Mouse (Mus musculus): ENCODE data around the gene Rock2. TPM values are rescaled to one million over a fixed set of nuclear protein-coding genes. Genes with fewer than 3 reads are reported as not detected.

The Rock2 gene
- polyA plus RNA-seq, 1 experiment, result 3.6 TPM

DNA sequence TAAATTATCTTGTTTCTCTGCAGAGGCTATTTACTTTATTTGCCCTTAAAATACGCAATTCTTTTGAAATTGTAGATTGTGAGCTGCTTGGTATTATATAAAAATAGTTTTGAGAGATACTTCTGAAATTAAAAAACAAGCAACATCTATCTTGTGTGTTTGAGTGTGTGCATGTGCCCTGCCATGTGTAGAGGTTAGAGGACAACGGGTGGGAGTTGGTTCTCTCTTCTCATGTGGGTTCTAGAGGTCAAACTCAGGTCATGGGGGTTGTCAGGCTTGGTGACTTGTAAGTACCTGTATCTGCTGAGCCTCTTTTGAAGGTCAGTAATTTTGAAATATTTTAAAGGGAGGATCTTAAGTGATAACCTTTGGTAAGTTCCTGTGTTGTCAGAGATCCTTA is 3.5 kb downstream of the Rock2 start:
- Histone ChIP-seq H3K27ac (ENCODE audit: insufficient read depth, low read depth, low read length) (no peak overlapping the region), H3K27me3 (ENCODE audit: control insufficient read depth, insufficient read depth, low read length) (no peaks in the 10 kb centered on the region), H3K36me3 (ENCODE audit: control insufficient read depth, insufficient read depth, low read length) (no peaks in the 10 kb centered on the region), H3K4me3 (ENCODE audit: low read depth, low read length) (no peak overlapping the region), H3K4me1 (ENCODE audit: control insufficient read depth, insufficient read depth, insufficient read length, low read length) (peaks cover 8% of the 10 kb centered on the region; the same call in 1 of the 2 replicates)
- 57% methylated on average over 2 of the region's 2 CpGs for WGBS
- TF ChIP-seq POLR2A (IDR thresholded peaks at IDR 0.05; ENCODE audit: low read depth, low read length) (no peak), CTCF (IDR thresholded peaks at IDR 0.05; ENCODE audit: extremely low read depth, insufficient read length, insufficient replicate concordance, low read depth, low read length) (no peak)

DNA sequence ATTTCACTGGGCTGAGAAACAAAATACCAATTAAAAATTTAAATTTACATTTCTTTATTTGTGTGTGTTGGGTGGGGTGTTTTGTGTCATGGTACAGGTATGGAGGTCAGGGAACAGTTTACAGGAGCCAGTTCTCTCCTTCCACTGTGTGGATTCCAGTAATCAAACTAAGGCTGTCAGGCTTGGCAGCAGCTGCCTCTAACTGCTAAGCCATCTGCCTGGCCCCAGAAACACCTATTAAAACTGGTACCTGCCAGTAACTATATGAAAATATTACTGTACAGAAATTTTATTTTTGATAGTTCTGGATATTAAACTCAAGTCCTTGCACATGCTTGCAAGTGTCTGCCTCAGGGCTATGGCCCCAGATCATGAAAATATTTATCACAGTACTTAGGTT is 4.1 kb downstream of the Rock2 start:
- no peaks in the 10 kb centered on the region for H3K27me3 ChIP-seq (ENCODE audit: control insufficient read depth, insufficient read depth, low read length)
- H3K4me1 ChIP-seq (ENCODE audit: control insufficient read depth, insufficient read depth, insufficient read length, low read length), result peaks cover 4% of the 10 kb centered on the region; the same call in 1 of the 2 replicates
- no peaks in the 10 kb centered on the region for H3K36me3 ChIP-seq (ENCODE audit: control insufficient read depth, insufficient read depth, low read length)
- H3K27ac ChIP-seq (ENCODE audit: insufficient read depth, low read depth, low read length), result no peak overlapping the region
- H3K4me3 ChIP-seq (ENCODE audit: low read depth, low read length), result no peak overlapping the region
- TF ChIP-seq POLR2A (IDR thresholded peaks at IDR 0.05; ENCODE audit: low read depth, low read length), result no peak
- TF ChIP-seq CTCF (IDR thresholded peaks at IDR 0.05; ENCODE audit: extremely low read depth, insufficient read length, insufficient replicate concordance, low read depth, low read length), result no peak

DNA sequence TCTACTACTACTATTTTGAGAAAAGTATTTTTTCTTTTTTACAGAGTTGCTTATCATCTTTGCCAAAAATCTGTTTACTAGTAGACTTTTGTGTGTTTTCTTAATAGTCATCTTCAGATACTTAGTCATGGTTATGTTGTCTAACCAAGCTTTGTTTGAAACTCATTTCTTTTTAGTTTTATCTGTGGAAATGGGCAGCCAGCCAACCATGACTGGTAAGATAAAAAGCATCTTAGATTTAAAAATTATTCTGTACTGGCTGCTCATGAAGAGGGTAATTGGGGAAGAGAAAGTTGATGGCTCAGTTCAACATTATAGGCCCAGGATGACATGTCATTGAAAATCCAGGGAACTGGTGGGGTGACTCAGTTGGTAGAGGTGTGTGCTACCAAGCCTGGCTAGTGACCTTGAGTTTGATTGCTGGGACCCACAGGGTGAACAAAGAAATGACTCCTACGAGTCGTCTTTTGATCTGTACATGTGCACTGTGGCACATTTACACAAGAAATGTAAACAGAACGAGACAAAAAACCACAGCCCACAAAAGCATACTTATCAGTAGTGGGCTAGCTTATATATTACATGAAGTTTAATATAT is 6.0 kb downstream of the Rock2 start:
- WGBS, result 8% methylated on average over 3 of the region's 3 CpGs
- no peak overlapping the region for H3K27ac ChIP-seq (ENCODE audit: insufficient read depth, low read depth, low read length)

DNA sequence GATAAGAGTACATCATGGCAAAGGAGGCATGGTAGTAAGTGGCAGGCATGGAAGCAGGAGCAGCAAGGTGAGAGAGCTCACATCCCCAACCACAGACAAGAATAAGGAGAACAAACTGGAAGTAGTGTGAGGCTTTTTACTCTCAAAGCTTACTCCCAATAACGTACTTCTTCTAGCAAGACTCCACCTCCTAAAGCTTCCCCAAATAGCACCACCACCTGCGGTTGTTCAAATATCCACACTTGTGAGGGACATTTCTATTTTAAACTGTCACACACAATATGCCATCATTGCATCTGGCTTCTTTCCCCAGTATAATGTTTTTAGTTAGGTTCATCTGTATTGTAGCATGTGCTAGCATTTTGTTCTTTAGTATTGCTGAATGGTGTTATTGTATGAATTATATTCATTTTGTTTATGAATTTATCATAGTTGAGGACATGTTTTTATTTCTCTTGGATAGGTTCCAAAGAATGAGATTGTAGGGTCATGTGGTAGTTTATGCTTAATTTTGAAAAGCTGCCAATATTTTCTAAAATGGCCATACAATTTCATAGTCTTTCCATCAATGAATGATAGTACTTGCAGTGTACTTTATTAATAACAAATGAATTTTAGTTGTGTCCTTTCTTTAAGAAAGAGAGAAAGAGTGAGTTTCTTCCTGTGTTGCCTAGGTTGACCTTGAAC is 9.4 kb downstream of the Rock2 start:
- peaks cover 5% of the 10 kb centered on the region; the same call in 1 of the 2 replicates for H3K4me1 ChIP-seq (ENCODE audit: control insufficient read depth, insufficient read depth, insufficient read length, low read length)
- H3K36me3 ChIP-seq (ENCODE audit: control insufficient read depth, insufficient read depth, low read length), result no peaks in the 10 kb centered on the region
- no peak overlapping the region for H3K27ac ChIP-seq (ENCODE audit: insufficient read depth, low read depth, low read length)
- no peak overlapping the region for H3K4me3 ChIP-seq (ENCODE audit: low read depth, low read length)
- H3K27me3 ChIP-seq (ENCODE audit: control insufficient read depth, insufficient read depth, low read length), result no peaks in the 10 kb centered on the region
- 44% methylated on average over 2 of the region's 2 CpGs for WGBS
- TF ChIP-seq POLR2A (IDR thresholded peaks at IDR 0.05; ENCODE audit: low read depth, low read length) (no peak), CTCF (IDR thresholded peaks at IDR 0.05; ENCODE audit: extremely low read depth, insufficient read length, insufficient replicate concordance, low read depth, low read length) (no peak)

More for the DNA sequence above, 6.0 kb downstream of the Rock2 start:
- TF ChIP-seq POLR2A (IDR thresholded peaks at IDR 0.05; ENCODE audit: low read depth, low read length), result no peak
- no peak for TF ChIP-seq CTCF (IDR thresholded peaks at IDR 0.05; ENCODE audit: extremely low read depth, insufficient read length, insufficient replicate concordance, low read depth, low read length)
- no peaks in the 10 kb centered on the region for H3K36me3 ChIP-seq (ENCODE audit: control insufficient read depth, insufficient read depth, low read length)
- no peak overlapping the region for H3K4me3 ChIP-seq (ENCODE audit: low read depth, low read length)
- no peaks in the 10 kb centered on the region for H3K27me3 ChIP-seq (ENCODE audit: control insufficient read depth, insufficient read depth, low read length)
- H3K4me1 ChIP-seq (ENCODE audit: control insufficient read depth, insufficient read depth, insufficient read length, low read length), result peaks cover 4% of the 10 kb centered on the region; the same call in 1 of the 2 replicates

DNA sequence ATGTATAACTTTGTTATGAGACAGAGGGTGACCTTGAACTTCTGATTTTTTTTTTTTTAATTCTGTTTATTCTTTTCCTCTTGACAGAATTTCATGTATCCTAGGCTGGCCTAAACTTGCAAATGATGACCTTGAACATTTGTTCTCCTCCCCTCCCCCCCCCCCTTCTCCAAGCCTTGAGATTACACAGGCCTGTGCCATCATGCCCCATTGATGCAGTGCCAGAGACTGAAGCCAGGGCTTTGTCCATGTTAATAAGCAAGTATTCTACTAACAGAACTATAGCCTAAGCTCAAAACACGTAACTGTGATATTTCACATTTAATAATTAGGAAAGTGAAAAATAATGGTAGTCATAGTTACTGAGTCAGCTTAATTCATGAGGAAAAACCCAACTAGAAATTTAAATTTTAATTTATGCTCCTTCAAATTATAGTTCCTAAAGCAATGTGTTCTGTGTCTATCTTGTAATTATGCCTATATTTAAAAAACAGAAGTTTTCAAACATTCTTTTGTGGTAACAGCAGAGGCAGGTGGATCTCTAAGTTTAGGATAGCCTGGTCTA is 12.7 kb downstream of the Rock2 start:
- WGBS, result 92% methylated on average over 1 of the region's 1 CpGs
- TF ChIP-seq POLR2A (IDR thresholded peaks at IDR 0.05; ENCODE audit: low read depth, low read length), result no peak
- no peak for TF ChIP-seq CTCF (IDR thresholded peaks at IDR 0.05; ENCODE audit: extremely low read depth, insufficient read length, insufficient replicate concordance, low read depth, low read length)
- Histone ChIP-seq H3K27ac (ENCODE audit: insufficient read depth, low read depth, low read length) (no peak overlapping the region), H3K4me1 (ENCODE audit: control insufficient read depth, insufficient read depth, insufficient read length, low read length) (peaks cover 2% of the 10 kb centered on the region; the same call in 1 of the 2 replicates), H3K4me3 (ENCODE audit: low read depth, low read length) (no peak overlapping the region), H3K27me3 (ENCODE audit: control insufficient read depth, insufficient read depth, low read length) (no peaks in the 10 kb centered on the region), H3K36me3 (ENCODE audit: control insufficient read depth, insufficient read depth, low read length) (no peaks in the 10 kb centered on the region)

DNA sequence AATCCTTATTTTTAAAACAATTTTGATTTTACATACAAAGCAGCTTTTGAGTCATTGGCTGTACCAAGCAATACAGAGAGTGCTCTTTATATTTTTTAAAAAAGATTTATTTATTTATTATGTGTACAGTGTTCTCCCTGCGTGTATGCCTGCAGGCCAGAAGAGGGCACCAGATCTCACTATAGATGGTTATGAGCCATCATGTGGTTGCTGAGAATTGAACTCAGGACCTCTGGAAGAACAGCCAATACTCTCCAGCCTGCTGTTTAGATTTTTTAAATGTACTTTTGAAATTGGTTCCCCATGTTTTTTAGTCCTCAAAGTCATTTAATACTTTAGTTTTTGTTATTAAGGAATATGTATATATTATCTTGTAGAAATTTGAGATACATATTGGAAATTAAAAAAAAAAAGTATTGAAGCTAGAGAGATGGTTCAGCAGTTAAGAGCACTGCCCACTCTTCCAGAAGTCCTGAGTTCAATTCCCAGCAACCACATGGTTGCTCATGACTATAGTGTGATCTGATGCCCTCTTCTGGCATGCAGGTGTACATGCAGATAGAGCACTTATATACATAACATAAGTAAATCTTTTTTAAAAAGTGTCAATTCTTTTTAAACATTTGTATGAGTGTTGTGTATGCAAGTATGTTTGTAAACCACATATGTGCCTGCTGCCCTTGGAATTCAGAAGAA is 13.4 kb downstream of the Rock2 start:
- H3K27ac ChIP-seq (ENCODE audit: insufficient read depth, low read depth, low read length), result no peak overlapping the region
- TF ChIP-seq CTCF (IDR thresholded peaks at IDR 0.05; ENCODE audit: extremely low read depth, insufficient read length, insufficient replicate concordance, low read depth, low read length) (no peak), POLR2A (IDR thresholded peaks at IDR 0.05; ENCODE audit: low read depth, low read length) (no peak)
- H3K36me3 ChIP-seq (ENCODE audit: control insufficient read depth, insufficient read depth, low read length), result no peaks in the 10 kb centered on the region
- 93% methylated on average over 1 of the region's 1 CpGs for WGBS
- no peak overlapping the region for H3K4me3 ChIP-seq (ENCODE audit: low read depth, low read length)
- no peaks in the 10 kb centered on the region for H3K27me3 ChIP-seq (ENCODE audit: control insufficient read depth, insufficient read depth, low read length)
- H3K4me1 ChIP-seq (ENCODE audit: control insufficient read depth, insufficient read depth, insufficient read length, low read length), result peaks cover 2% of the 10 kb centered on the region; the same call in 1 of the 2 replicates

DNA sequence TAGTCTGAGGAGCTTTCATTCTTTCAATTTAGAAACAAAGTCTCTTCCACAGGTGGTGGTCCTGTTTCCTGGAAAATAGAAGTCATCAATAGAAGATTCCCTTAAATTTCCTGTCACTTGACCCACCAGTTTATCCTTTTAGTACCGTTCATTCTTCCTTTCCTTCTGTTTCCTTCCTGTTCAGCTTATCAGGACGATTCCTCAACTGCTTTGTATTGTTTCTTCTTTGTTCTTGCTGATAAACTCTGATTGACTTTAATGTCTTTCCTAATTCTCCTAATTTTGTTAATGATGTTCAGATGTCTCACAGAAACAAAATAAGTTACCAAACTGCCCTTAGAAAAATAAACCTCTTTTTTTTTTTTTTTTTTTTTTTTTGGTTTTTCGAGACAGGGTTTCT is 16.8 kb downstream of the Rock2 start:
- TF ChIP-seq CTCF (IDR thresholded peaks at IDR 0.05; ENCODE audit: extremely low read depth, insufficient read length, insufficient replicate concordance, low read depth, low read length) (no peak), POLR2A (IDR thresholded peaks at IDR 0.05; ENCODE audit: low read depth, low read length) (no peak)

More for the DNA sequence above, 16.8 kb downstream of the Rock2 start:
- 35% methylated on average over 2 of the region's 3 CpGs for WGBS
- H3K4me1 ChIP-seq (ENCODE audit: control insufficient read depth, insufficient read depth, insufficient read length, low read length), result peaks cover 2% of the 10 kb centered on the region; the same call in 1 of the 2 replicates
- H3K36me3 ChIP-seq (ENCODE audit: control insufficient read depth, insufficient read depth, low read length), result no peaks in the 10 kb centered on the region
- no peaks in the 10 kb centered on the region for H3K27me3 ChIP-seq (ENCODE audit: control insufficient read depth, insufficient read depth, low read length)
- H3K4me3 ChIP-seq (ENCODE audit: low read depth, low read length), result no peak overlapping the region
- no peak overlapping the region for H3K27ac ChIP-seq (ENCODE audit: insufficient read depth, low read depth, low read length)

Data from small intestine, adult 2 months (tissue).